Mouse (Mus musculus) MEL (cell line): ENCODE measurements around the gene Pdss2.

Experiments used
- CHD2 ChIP-seq: IDR thresholded peaks from 2 replicates; pipeline ENCODE4 v1.6.1; 2011; ENCODE audit warnings: low read length, improper control_type of control experiment
- CTCF ChIP-seq, 3 experiments: IDR thresholded peaks in 2 of 3; conservative IDR thresholded peaks in 1 of 3; 2 replicates each; pipeline ENCODE4 v1.5.1; 2011 to 2012; ENCODE audit warnings: low read length in 3 of 3, low read depth in 2 of 3, mild to moderate bottlenecking in 2 of 3, improper control_type of control experiment in 1 of 3, inconsistent platforms in 1 of 3, mixed read lengths in 1 of 3, moderate library complexity in 1 of 3; ENCODE audit not compliant: control insufficient read depth in 1 of 3, insufficient read depth in 1 of 3, poor library complexity in 1 of 3, severe bottlenecking in 1 of 3
- HCFC1 ChIP-seq: IDR thresholded peaks from 2 replicates; pipeline ENCODE4 v1.6.1; 2012; ENCODE audit warnings: low read depth, mild to moderate bottlenecking, inconsistent platforms, low read length, improper control_type of control experiment, moderate library complexity
- JUND ChIP-seq: IDR thresholded peaks from 2 replicates; pipeline ENCODE4 v1.6.1; 2011; ENCODE audit warnings: low read depth, mild to moderate bottlenecking, improper control_type of control experiment, low read length
- MAX ChIP-seq: IDR thresholded peaks from 2 replicates; pipeline ENCODE4 v1.6.1; 2011; ENCODE audit warnings: low read length, improper control_type of control experiment
- POLR2A ChIP-seq, 2 experiments: IDR thresholded peaks; 2 replicates each; pipeline ENCODE4 v1.6.1; 2011 to 2012; ENCODE audit warnings: low read length in 2 of 2, mild to moderate bottlenecking in 2 of 2, control low read depth in 1 of 2, improper control_type of control experiment in 1 of 2, low read depth in 1 of 2, moderate library complexity in 1 of 2; ENCODE audit not compliant: control insufficient read depth in 1 of 2, insufficient read depth in 1 of 2, poor library complexity in 1 of 2
- POLR2AphosphoS5 ChIP-seq: IDR thresholded peaks from 2 replicates; pipeline ENCODE4 v1.6.1; 2012; ENCODE audit warnings: low read depth, borderline replicate concordance, mild to moderate bottlenecking, inconsistent platforms, low read length, moderate library complexity, mixed read lengths
- TAL1 ChIP-seq: IDR thresholded peaks from 2 replicates; pipeline ENCODE4 v1.6.1; 2012; ENCODE audit warnings: mild to moderate bottlenecking, inconsistent platforms, low read length, moderate library complexity, mixed read lengths
- ZC3H11A ChIP-seq: IDR thresholded peaks from 2 replicates; pipeline ENCODE4 v1.6.1; 2012; ENCODE audit warnings: low read depth, mild to moderate bottlenecking, inconsistent platforms, low read length, improper control_type of control experiment
- ZMIZ1 ChIP-seq: IDR thresholded peaks from 2 replicates; pipeline ENCODE4 v1.6.1; 2012; ENCODE audit warnings: low read depth, mild to moderate bottlenecking, inconsistent platforms, low read length, improper control_type of control experiment, moderate library complexity
- ZNF384 ChIP-seq: IDR thresholded peaks from 2 replicates; pipeline ENCODE4 v1.6.1; 2012; ENCODE audit warnings: low read depth, mild to moderate bottlenecking, inconsistent platforms, low read length, improper control_type of control experiment

GRCm38 (mm10) chr10:43417346-43417745, 196.1 kb downstream of the Pdss2 start:
- TF ChIP-seq ZNF384 (no peak), MAX (no peak), HCFC1 (no peak), CHD2 (no peak), POLR2A (IDR thresholded peaks at IDR 0.05; ENCODE audit: control insufficient read depth in 1 of 2, insufficient read depth in 1 of 2, low read depth in 1 of 2, low read length in 2 of 2, poor library complexity in 1 of 2) (no peak), CTCF (IDR thresholded peaks at IDR 0.05 in 2 of 3, conservative IDR thresholded peaks at IDR 0.05 in 1 of 3; ENCODE audit: control insufficient read depth in 1 of 3, insufficient read depth in 1 of 3, low read depth in 2 of 3, low read length in 3 of 3, poor library complexity in 1 of 3, severe bottlenecking in 1 of 3) (no peak), ZC3H11A (no peak), ZMIZ1 (no peak), TAL1 (no peak), JUND (no peak), POLR2AphosphoS5 (no peak)
